Mouse (Mus musculus) stomach, embryonic 14.5 days (tissue): ENCODE measurements at regions not wholly inside any gene's neighbourhood (a gene's known extent, or its start where the extent isn't known, plus 50 kb on each side); places are given as distances from the start of the nearest gene placed in this dataset.
A peak's percentile ranks its signal among the peaks of the same experiment; 100 is the strongest.

ENCODE experiments used
- ATAC-seq: fragments of 200-750 bp; cut with Nextera tagmentation; 2 replicates; pipeline ENCODE4 v1.8.0; 2017; ENCODE audit warnings: low read depth, moderate TSS enrichment; ENCODE audit not compliant: insufficient number of reproducible peaks, insufficient read depth, low FRiP score
- H3K27ac ChIP-seq: fragments of 300-500 bp; sonication (generic); 2 replicates; pipeline ENCODE4 v1.5.1; 2014; ENCODE audit warnings: mild to moderate bottlenecking, low read length, moderate library complexity, mixed read lengths
- H3K27me3 ChIP-seq: fragments of 300-500 bp; sonication (generic); 2 replicates; pipeline ENCODE4 v1.6.1; 2014; ENCODE audit warnings: low read length, control low read depth, mixed read lengths; ENCODE audit not compliant: control insufficient read depth, insufficient read depth
- H3K36me3 ChIP-seq: fragments of 300-500 bp; sonication (generic); 2 replicates; pipeline ENCODE4 v1.6.1; 2014; ENCODE audit warnings: mild to moderate bottlenecking, control low read depth, low read length, moderate library complexity, mixed read lengths; ENCODE audit not compliant: control insufficient read depth, insufficient read depth
- H3K4me1 ChIP-seq: fragments of 300-500 bp; sonication (generic); 2 replicates; pipeline ENCODE4 v1.6.1; 2014; ENCODE audit warnings: low read length, control low read depth, mixed read lengths; ENCODE audit not compliant: control insufficient read depth, insufficient read depth
- H3K4me2 ChIP-seq: fragments of 300-500 bp; sonication (generic); replicated peaks from 2 replicates; pipeline ENCODE4 v1.6.1; 2014; ENCODE audit warnings: low read depth, low read length, control low read depth
- H3K4me3 ChIP-seq: fragments of 300-500 bp; sonication (generic); 2 replicates; pipeline ENCODE4 v1.5.1; 2014; ENCODE audit warnings: low read depth, low read length, control low read depth
- H3K9ac ChIP-seq: fragments of 300-500 bp; sonication (generic); replicated peaks from 2 replicates; pipeline ENCODE4 v1.6.1; 2014; ENCODE audit warnings: low read depth, mild to moderate bottlenecking, control low read depth, low read length, moderate library complexity, mixed read lengths
- H3K9me3 ChIP-seq: fragments of 300-500 bp; sonication (generic); 2 replicates; pipeline ENCODE4 v1.6.1; 2016; ENCODE audit warnings: low read depth, low read length, control low read depth; ENCODE audit not compliant: control insufficient read depth
- WGBS: fragments of 180-500 bp; shearing (Covaris S2); extraction: QIAGEN DNeasy Blood & Tissue Kit; methylation state at CpG from one replicate; pipeline ENCODE4 v1.1.7; 2014; 5-methylcytosine and 5-hydroxymethylcytosine counted together

- Histone ChIP-seq H3K36me3 (no peaks in the 10 kb centered on the region), H3K4me1 (peaks cover 29% of the 10 kb centered on the region), H3K27ac (no peak overlapping the region; the same call in 1 of the 2 replicates), H3K27me3 (no peaks in the 10 kb centered on the region), H3K4me2 (no peak overlapping the region), H3K4me3 (no peak overlapping the region), H3K9ac (no peak overlapping the region), H3K9me3 (no peaks in the 10 kb centered on the region)
- WGBS, result 30% methylated on average over 6 of the region's 6 CpGs
- no peak for ATAC-seq
These were observed 301.6 kb downstream of the Tns1 start for GRCm38 (mm10) chr1:73822616-73823015.

GRCm38 (mm10) chr1:73820701-73821100 is 303.5 kb downstream of the Tns1 start:
- Histone ChIP-seq H3K4me1 (peaks cover 22% of the 10 kb centered on the region), H3K9ac (no peak overlapping the region), H3K9me3 (no peaks in the 10 kb centered on the region), H3K4me3 (no peak overlapping the region), H3K36me3 (no peaks in the 10 kb centered on the region), H3K27me3 (no peaks in the 10 kb centered on the region), H3K27ac (no peak overlapping the region), H3K4me2 (no peak overlapping the region)
- WGBS, result 59% methylated on average over 7 of the region's 7 CpGs
- ATAC-seq, result no peak

GRCm38 (mm10) chr1:73807206-73807605 is 317.0 kb downstream of the Tns1 start:
- H3K9me3 ChIP-seq, result no peaks in the 10 kb centered on the region
- no peak for ATAC-seq
- 83% methylated on average over 3 of the region's 3 CpGs for WGBS

GRCm38 (mm10) chr1:73805156-73805555 is 319.1 kb downstream of the Tns1 start:
- Histone ChIP-seq H3K4me2 (no peak overlapping the region), H3K27me3 (no peaks in the 10 kb centered on the region), H3K4me3 (no peak overlapping the region), H3K27ac (no peak overlapping the region), H3K9me3 (no peaks in the 10 kb centered on the region), H3K36me3 (no peaks in the 10 kb centered on the region), H3K9ac (no peak overlapping the region), H3K4me1 (no peaks in the 10 kb centered on the region)
- 76% methylated on average over 9 of the region's 9 CpGs for WGBS
- ATAC-seq, result 0 out of 2 replicates have a peak, but pooled peaks have one; percentile 10

More at GRCm38 (mm10) chr1:73807206-73807605, 317.0 kb downstream of the Tns1 start:
- H3K4me2 ChIP-seq, result no peak overlapping the region
- no peaks in the 10 kb centered on the region for H3K27me3 ChIP-seq
- no peak overlapping the region for H3K27ac ChIP-seq
- no peak overlapping the region for H3K9ac ChIP-seq
- H3K4me1 ChIP-seq, result no peaks in the 10 kb centered on the region
- H3K4me3 ChIP-seq, result no peak overlapping the region
- H3K36me3 ChIP-seq, result no peaks in the 10 kb centered on the region

GRCm38 (mm10) chr1:73799996-73800395 is 324.3 kb downstream of the Tns1 start:
- H3K9me3 ChIP-seq, result no peaks in the 10 kb centered on the region
- no peaks in the 10 kb centered on the region for H3K36me3 ChIP-seq
- no peak overlapping the region for H3K27ac ChIP-seq
- H3K27me3 ChIP-seq, result no peaks in the 10 kb centered on the region
- no peak for ATAC-seq
- H3K9ac ChIP-seq, result no peak overlapping the region
- H3K4me2 ChIP-seq, result no peak overlapping the region
- H3K4me3 ChIP-seq, result no peak overlapping the region
- peaks cover 8% of the 10 kb centered on the region; the same call in 1 of the 2 replicates for H3K4me1 ChIP-seq
- 92% methylated on average over 1 of the region's 1 CpGs for WGBS

- peaks cover 14% of the 10 kb centered on the region; the same call in 1 of the 2 replicates for H3K4me1 ChIP-seq
- no peaks in the 10 kb centered on the region for H3K36me3 ChIP-seq
- H3K4me2 ChIP-seq, result no peak overlapping the region
- no peaks in the 10 kb centered on the region for H3K27me3 ChIP-seq
- no peak overlapping the region for H3K4me3 ChIP-seq
- 56% methylated on average over 8 of the region's 8 CpGs for WGBS
- no peak overlapping the region for H3K27ac ChIP-seq
- no peak for ATAC-seq
- no peak overlapping the region for H3K9ac ChIP-seq
- H3K9me3 ChIP-seq, result no peaks in the 10 kb centered on the region
These were observed 325.0 kb downstream of the Tns1 start for GRCm38 (mm10) chr1:73799246-73799645.

GRCm38 (mm10) chr1:73797858-73798257 is 326.4 kb downstream of the Tns1 start:
- no peak for ATAC-seq
- 51% methylated on average over 2 of the region's 2 CpGs for WGBS
- H3K36me3 ChIP-seq, result no peaks in the 10 kb centered on the region
- H3K27me3 ChIP-seq, result no peaks in the 10 kb centered on the region
- peaks cover 15% of the 10 kb centered on the region; the same call in 1 of the 2 replicates for H3K4me1 ChIP-seq
- H3K9me3 ChIP-seq, result no peaks in the 10 kb centered on the region
- peak overlapping the region; percentile 29 for H3K27ac ChIP-seq
- no peak overlapping the region for H3K4me2 ChIP-seq
- no peak overlapping the region for H3K4me3 ChIP-seq
- no peak overlapping the region for H3K9ac ChIP-seq

- no peaks in the 10 kb centered on the region for H3K36me3 ChIP-seq
- no peak for ATAC-seq
- no peak overlapping the region for H3K4me2 ChIP-seq
- 84% methylated on average over 2 of the region's 2 CpGs for WGBS
- H3K27ac ChIP-seq, result peak overlapping the region; percentile 29
- no peaks in the 10 kb centered on the region for H3K9me3 ChIP-seq
- H3K27me3 ChIP-seq, result no peaks in the 10 kb centered on the region
- no peak overlapping the region for H3K4me3 ChIP-seq
- H3K9ac ChIP-seq, result no peak overlapping the region
- peaks cover 15% of the 10 kb centered on the region; the same call in 1 of the 2 replicates for H3K4me1 ChIP-seq
These were observed 326.8 kb downstream of the Tns1 start for GRCm38 (mm10) chr1:73797413-73797812.

GRCm38 (mm10) chr1:73793871-73794270 is 330.4 kb downstream of the Tns1 start:
- Histone ChIP-seq H3K4me1 (peaks cover 10% of the 10 kb centered on the region; the same call in 1 of the 2 replicates), H3K9me3 (no peaks in the 10 kb centered on the region), H3K36me3 (no peaks in the 10 kb centered on the region), H3K4me2 (no peak overlapping the region), H3K27ac (peak overlapping the region; percentile 44; the same call in 1 of the 2 replicates), H3K9ac (no peak overlapping the region), H3K27me3 (no peaks in the 10 kb centered on the region), H3K4me3 (no peak overlapping the region)
- 64% methylated on average over 4 of the region's 4 CpGs for WGBS
- no peak for ATAC-seq
